Mouse (Mus musculus): ENCODE data around the gene Lmntd1.
A peak's percentile ranks its signal among the peaks of the same experiment; 100 is the strongest.

Gene Lmntd1

GRCm38 (mm10) chr6:145483318-145483674 lies 130.8 kb downstream of the Lmntd1 start:
- no peak for DNase-seq

- no peak for DNase-seq
These were observed 131.3 kb downstream of the Lmntd1 start for GRCm38 (mm10) chr6:145482656-145483317.

GRCm38 (mm10) chr6:145481938-145482337 lies 132.2 kb downstream of the Lmntd1 start:
- no peak for DNase-seq

GRCm38 (mm10) chr6:145478821-145479271 lies 135.3 kb downstream of the Lmntd1 start:
- no peak for DNase-seq

GRCm38 (mm10) chr6:145477367-145477905 lies 136.7 kb downstream of the Lmntd1 start:
- no peak for DNase-seq

GRCm38 (mm10) chr6:145471638-145472247 lies 142.4 kb downstream of the Lmntd1 start:
- DNase-seq, result no peak

- no peak for DNase-seq
These were observed 144.7 kb downstream of the Lmntd1 start for GRCm38 (mm10) chr6:145469260-145469943.

- no peak for DNase-seq
These were observed 150.1 kb downstream of the Lmntd1 start for GRCm38 (mm10) chr6:145464027-145464426.

- no peak for DNase-seq
These were observed 151.4 kb downstream of the Lmntd1 start for GRCm38 (mm10) chr6:145462677-145463245.

GRCm38 (mm10) chr6:145457066-145457465 lies 157.1 kb downstream of the Lmntd1 start:
- no peak for DNase-seq

- no peak for DNase-seq
These were observed 163.3 kb downstream of the Lmntd1 start for GRCm38 (mm10) chr6:145450628-145451403.

GRCm38 (mm10) chr6:145448361-145448760 lies 165.8 kb downstream of the Lmntd1 start:
- no peak for DNase-seq

GRCm38 (mm10) chr6:145445811-145446500 lies 168.2 kb downstream of the Lmntd1 start:
- no peak for DNase-seq

- DNase-seq, result no peak
These were observed 168.7 kb downstream of the Lmntd1 start for GRCm38 (mm10) chr6:145445380-145445779.

- no peak for DNase-seq
These were observed 171.3 kb downstream of the Lmntd1 start for GRCm38 (mm10) chr6:145442786-145443185.

- peak; percentile 37 for DNase-seq
These were observed 172.6 kb downstream of the Lmntd1 start for GRCm38 (mm10) chr6:145441416-145442110.

- DNase-seq, result no peak
These were observed 175.3 kb downstream of the Lmntd1 start for GRCm38 (mm10) chr6:145438851-145439250.

GRCm38 (mm10) chr6:145435764-145436163 lies 178.4 kb downstream of the Lmntd1 start:
- no peak for DNase-seq

- no peak for DNase-seq
These were observed 179.0 kb downstream of the Lmntd1 start for GRCm38 (mm10) chr6:145435156-145435555.

GRCm38 (mm10) chr6:145433897-145434296 lies 180.2 kb downstream of the Lmntd1 start:
- DNase-seq, result no peak
